Mouse (Mus musculus) kidney, postnatal 0 days (tissue): ENCODE results near the gene Gulp1. TPM values are rescaled to one million over a fixed set of nuclear protein-coding genes. Genes with fewer than 3 reads are reported as not detected.

ENCODE experiments used
- ATAC-seq: fragments of 200-750 bp; cut with Nextera tagmentation; replicated peaks from 2 replicates; pipeline ENCODE4 v1.8.0; 2017; ENCODE audit warnings: low read depth, moderate number of reproducible peaks, moderate TSS enrichment, moderate library complexity; ENCODE audit not compliant: low FRiP score
- DNase-seq: peaks from one replicate; pipeline ENCODE4 v3.0.0-alpha.2; 2016; ENCODE audit warnings: low spot score
- H3K27ac ChIP-seq: fragments of 300-500 bp; sonication (generic); 2 replicates; pipeline ENCODE4 v1.5.1; 2014; ENCODE audit warnings: mild to moderate bottlenecking
- H3K27me3 ChIP-seq: fragments of 300-500 bp; sonication (generic); 2 replicates; pipeline ENCODE4 v1.6.1; 2014; ENCODE audit warnings: low read length, mixed read lengths; ENCODE audit not compliant: insufficient read depth
- H3K36me3 ChIP-seq: fragments of 300-500 bp; sonication (generic); 2 replicates; pipeline ENCODE4 v1.6.1; 2014; ENCODE audit warnings: low read length, mixed read lengths; ENCODE audit not compliant: insufficient read depth
- H3K4me1 ChIP-seq: fragments of 300-500 bp; sonication (generic); replicated peaks from 2 replicates; pipeline ENCODE4 v1.6.1; 2014; ENCODE audit warnings: antibody characterized with exemption, low read length, mixed read lengths; ENCODE audit not compliant: insufficient read depth
- H3K4me2 ChIP-seq: fragments of 300-500 bp; sonication (generic); 2 replicates; pipeline ENCODE4 v1.6.1; 2014; ENCODE audit warnings: mild to moderate bottlenecking, low read length, moderate library complexity, mixed read lengths
- H3K4me3 ChIP-seq: fragments of 300-500 bp; sonication (generic); replicated peaks from 2 replicates; pipeline ENCODE4 v1.5.1; 2014; ENCODE audit warnings: low read depth, low read length
- H3K9ac ChIP-seq: fragments of 300-500 bp; sonication (generic); 2 replicates; pipeline ENCODE4 v1.6.1; 2014; ENCODE audit warnings: low read depth, low read length
- H3K9me3 ChIP-seq: fragments of 300-500 bp; sonication (generic); replicated peaks from 2 replicates; pipeline ENCODE4 v1.6.1; 2016; ENCODE audit warnings: low read length, inconsistent platforms, mixed read lengths
- CTCF ChIP-seq: IDR thresholded peaks from 2 replicates; pipeline ENCODE4 v1.5.1; 2016; ENCODE audit warnings: antibody characterized with exemption, low read depth, mild to moderate bottlenecking, moderate library complexity
- WGBS: fragments of 180-500 bp; shearing (Covaris S2); extraction: QIAGEN DNeasy Blood & Tissue Kit; methylation state at CpG from one replicate; pipeline ENCODE4 v1.1.7; 2014; 5-methylcytosine and 5-hydroxymethylcytosine counted together
- polyA plus RNA-seq: library from polyadenylated mRNA; unstranded; fragments of >200 nt; fragmentation: Nextera tagmentation; extraction: Ambion mirVana; gene quantifications from 2 replicates; pipeline ENCODE4 v1.2.1, GENCODE M21; 2015

The Gulp1 gene
- 22.3 and 23.0 TPM in 2 replicates for polyA plus RNA-seq

- Histone ChIP-seq H3K4me3 (peak within 1 kb of the TSS; percentile 70), H3K9me3 (no peaks in the 10 kb centered on the region), H3K36me3 (no peaks in the 10 kb centered on the region), H3K4me1 (no peaks in the 10 kb centered on the region), H3K27ac (peak within 1 kb of the TSS; percentile 89), H3K27me3 (no peaks in the 10 kb centered on the region), H3K9ac (peak within 1 kb of the TSS; percentile 82), H3K4me2 (peak within 1 kb of the TSS; percentile 82)
- TF ChIP-seq CTCF = peak; percentile 79
- WGBS = under 1% methylated on average over 55 of the region's 55 CpGs
- peak; percentile 94 for DNase-seq
- ATAC-seq = peak; percentile 88
Observed at GRCm38 (mm10) chr1:44551461-44552370, at the start of gene Gulp1. Gulp1 (plus strand) TSS chr1:44551511.

DNA sequence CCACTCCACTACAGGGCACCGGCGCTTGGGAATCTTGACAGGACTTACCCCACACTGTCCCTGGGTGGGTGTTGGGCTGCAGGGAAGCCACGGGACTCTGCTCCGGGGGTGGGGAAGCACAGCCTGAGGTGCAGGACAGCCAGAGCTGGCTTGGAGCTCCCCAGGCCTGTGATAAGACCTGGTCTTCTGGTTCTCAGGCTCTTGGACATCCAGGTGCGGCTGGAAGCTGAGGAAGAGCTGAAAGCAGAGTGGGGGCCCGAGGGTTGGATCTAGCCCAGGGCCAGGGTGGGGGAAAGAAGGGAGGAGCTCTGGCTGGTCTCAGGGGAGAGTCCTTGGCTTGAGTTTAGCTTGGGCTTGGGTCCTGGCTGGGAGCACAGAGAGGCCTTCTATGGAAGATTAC lies 1.1 kb upstream of the Gulp1 start:
- Histone ChIP-seq H3K4me3 (no peak overlapping the region), H3K9me3 (no peaks in the 10 kb centered on the region), H3K4me2 (no peak overlapping the region), H3K27ac (no peak overlapping the region), H3K27me3 (no peaks in the 10 kb centered on the region), H3K4me1 (no peaks in the 10 kb centered on the region), H3K36me3 (no peaks in the 10 kb centered on the region), H3K9ac (no peak overlapping the region)
- DNase-seq = no peak
- 78% methylated on average over 6 of the region's 6 CpGs for WGBS
- no peak for TF ChIP-seq CTCF
- ATAC-seq = no peak

GRCm38 (mm10) chr1:44552371-44552841 lies 1.1 kb downstream of the Gulp1 start:
- H3K4me2 ChIP-seq = peak overlapping the region; percentile 82

GRCm38 (mm10) chr1:44553166-44553898 lies 2.0 kb downstream of the Gulp1 start:
- Histone ChIP-seq H3K27me3 (no peaks in the 10 kb centered on the region), H3K4me2 (peak overlapping the region; percentile 82), H3K36me3 (no peaks in the 10 kb centered on the region), H3K4me1 (no peaks in the 10 kb centered on the region), H3K4me3 (peak overlapping the region; percentile 70), H3K9ac (no peak overlapping the region), H3K27ac (peak overlapping the region; percentile 89; the same call in 1 of the 2 replicates), H3K9me3 (no peaks in the 10 kb centered on the region)
- ATAC-seq (no peak), DNase-seq (peak; percentile 74)
- no peak for TF ChIP-seq CTCF
- 30% methylated on average over 6 of the region's 6 CpGs for WGBS

More at GRCm38 (mm10) chr1:44552371-44552841, 1.1 kb downstream of the Gulp1 start:
- H3K9me3 ChIP-seq = no peaks in the 10 kb centered on the region
- peak; percentile 52 for TF ChIP-seq CTCF
- H3K4me3 ChIP-seq = peak overlapping the region; percentile 70
- H3K27ac ChIP-seq = peak overlapping the region; percentile 89
- peak; percentile 86 for DNase-seq
- no peaks in the 10 kb centered on the region for H3K4me1 ChIP-seq
- H3K36me3 ChIP-seq = no peaks in the 10 kb centered on the region
- WGBS = 8% methylated on average over 15 of the region's 15 CpGs
- H3K9ac ChIP-seq = peak overlapping the region; percentile 82
- ATAC-seq = peak; percentile 69
- no peaks in the 10 kb centered on the region for H3K27me3 ChIP-seq

DNA sequence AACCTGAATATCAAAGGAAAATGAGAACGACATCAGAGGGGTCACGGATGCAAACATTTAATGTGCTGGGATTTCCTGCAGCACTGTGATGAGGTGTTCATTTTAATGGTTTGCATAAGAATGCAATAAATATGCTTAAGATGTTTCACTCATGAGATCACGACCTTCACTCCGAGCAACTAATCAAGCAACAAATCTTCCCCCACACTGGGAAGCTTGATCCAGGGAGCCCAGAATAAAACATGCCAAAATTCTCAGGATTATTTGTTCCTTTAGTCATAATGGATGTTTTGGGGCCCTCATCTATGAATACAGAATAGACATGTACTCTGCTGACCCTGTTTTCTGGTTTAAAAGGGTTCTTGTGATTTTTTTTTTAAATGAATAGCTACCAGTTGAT lies 16.1 kb downstream of the Gulp1 start:
- no peak for ATAC-seq
- no peak overlapping the region for H3K27ac ChIP-seq
- no peaks in the 10 kb centered on the region for H3K36me3 ChIP-seq
- peak; percentile 71 for DNase-seq
- no peak overlapping the region for H3K4me3 ChIP-seq
- no peak overlapping the region for H3K4me2 ChIP-seq
- no peak overlapping the region for H3K9ac ChIP-seq
- no peaks in the 10 kb centered on the region for H3K27me3 ChIP-seq
- no peak for TF ChIP-seq CTCF
- H3K4me1 ChIP-seq = 0 out of 2 replicates have a peak, but pooled peaks cover 2% of the 10 kb centered on the region
- WGBS = 56% methylated on average over 4 of the region's 4 CpGs
- H3K9me3 ChIP-seq = no peaks in the 10 kb centered on the region

GRCm38 (mm10) chr1:44568296-44568695 lies 17.0 kb downstream of the Gulp1 start:
- Histone ChIP-seq H3K4me1 (0 out of 2 replicates have a peak, but pooled peaks cover 2% of the 10 kb centered on the region), H3K27me3 (no peaks in the 10 kb centered on the region), H3K4me3 (no peak overlapping the region), H3K9me3 (no peaks in the 10 kb centered on the region), H3K36me3 (no peaks in the 10 kb centered on the region), H3K4me2 (no peak overlapping the region), H3K27ac (no peak overlapping the region), H3K9ac (no peak overlapping the region)
- ATAC-seq = no peak
- WGBS = 75% methylated on average over 2 of the region's 2 CpGs
- no peak for TF ChIP-seq CTCF
- DNase-seq = no peak
